Mouse (Mus musculus): ENCODE data around the gene Try4. TPM values are rescaled to one million over a fixed set of nuclear protein-coding genes. Genes with fewer than 3 reads are reported as not detected.
"Not testable (repeated sequence)": the region's sequence is repeated elsewhere in the genome, so short reads cannot be mapped to it uniquely, and the experiment has no call there.

Gene Try4
- polyA plus RNA-seq (2014; fragmentation: Nextera tagmentation; extraction: Ambion mirVana): not detected in 2 replicates

DNA sequence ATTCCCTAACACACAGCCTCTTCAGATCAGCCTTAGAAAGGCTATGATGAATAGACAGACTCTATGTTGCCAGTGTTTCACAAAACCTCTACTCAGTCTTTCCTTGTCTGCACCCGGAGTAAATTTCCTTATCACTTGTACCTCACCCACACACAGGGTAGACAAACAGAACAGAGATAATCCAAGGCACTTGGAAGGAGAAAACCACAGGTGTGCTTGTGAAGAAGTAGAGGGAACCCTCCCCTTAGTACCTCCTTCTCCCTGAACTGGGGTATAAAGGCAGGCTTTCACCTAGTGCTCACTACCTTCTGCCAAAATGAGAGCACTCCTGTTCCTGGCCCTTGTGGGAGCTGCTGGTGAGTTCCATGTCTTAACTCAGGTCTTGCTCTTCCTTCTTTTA lies at the start of gene Try4:
Gene Try4 (plus strand): TSS at position 301 of the 400 bp plus-strand sequence.
- no peak for DNase-seq (ENCODE audit: low spot score)
- no peak for ATAC-seq (ENCODE audit: low read depth)
- Histone ChIP-seq H3K27ac (replicated peaks; ENCODE audit: low read depth, low read length) (no peak within 1 kb of the TSS), H3K9me3 (ENCODE audit: control insufficient read depth, low read length) (no peaks in the 10 kb centered on the region), H3K4me3 (ENCODE audit: low read depth, low read length) (no peak within 1 kb of the TSS), H3K4me2 (ENCODE audit: low read depth, low read length) (no peak within 1 kb of the TSS), H3K27me3 (replicated peaks; ENCODE audit: control insufficient read depth, insufficient read depth, low read length) (no peaks in the 10 kb centered on the region), H3K36me3 (ENCODE audit: control insufficient read depth, insufficient read depth, low read length) (no peaks in the 10 kb centered on the region), H3K9ac (ENCODE audit: low read depth, low read length) (no peak within 1 kb of the TSS), H3K4me1 (ENCODE audit: control insufficient read depth, insufficient read depth, low read length) (no peaks in the 10 kb centered on the region)
- 65% methylated on average over 1 of the region's 1 CpGs for WGBS

- DNase-seq (ENCODE audit: low spot score); H3K27me3 ChIP-seq (replicated peaks; ENCODE audit: control insufficient read depth, insufficient read depth, low read length); H3K4me2 ChIP-seq (ENCODE audit: low read depth, low read length); ATAC-seq (ENCODE audit: low read depth); H3K9ac ChIP-seq (ENCODE audit: low read depth, low read length); H3K9me3 ChIP-seq (ENCODE audit: control insufficient read depth, low read length); H3K4me1 ChIP-seq (ENCODE audit: control insufficient read depth, insufficient read depth, low read length); H3K36me3 ChIP-seq (ENCODE audit: control insufficient read depth, insufficient read depth, low read length); H3K27ac ChIP-seq (replicated peaks; ENCODE audit: low read depth, low read length); H3K4me3 ChIP-seq (ENCODE audit: low read depth, low read length): not testable (repeated sequence)
- 76% methylated on average over 9 of the region's 9 CpGs for WGBS
These were observed 48.8 kb upstream of the Try4 start for GRCm38 (mm10) chr6:41253314-41253713.

- no peak for ATAC-seq (ENCODE audit: low read depth)
- no peak overlapping the region for H3K4me3 ChIP-seq (ENCODE audit: low read depth, low read length)
- no peaks in the 10 kb centered on the region for H3K36me3 ChIP-seq (ENCODE audit: control insufficient read depth, insufficient read depth, low read length)
- no peak overlapping the region for H3K4me2 ChIP-seq (ENCODE audit: low read depth, low read length)
- no peak overlapping the region for H3K9ac ChIP-seq (ENCODE audit: low read depth, low read length)
- no peak for DNase-seq (ENCODE audit: low spot score)
- H3K27ac ChIP-seq (replicated peaks; ENCODE audit: low read depth, low read length): no peak overlapping the region
- 88% methylated on average over 2 of the region's 2 CpGs for WGBS
- no peaks in the 10 kb centered on the region for H3K27me3 ChIP-seq (replicated peaks; ENCODE audit: control insufficient read depth, insufficient read depth, low read length)
- no peaks in the 10 kb centered on the region for H3K4me1 ChIP-seq (ENCODE audit: control insufficient read depth, insufficient read depth, low read length)
- H3K9me3 ChIP-seq (ENCODE audit: control insufficient read depth, low read length): no peaks in the 10 kb centered on the region
These were observed 45.6 kb upstream of the Try4 start for GRCm38 (mm10) chr6:41256424-41256823.

DNA sequence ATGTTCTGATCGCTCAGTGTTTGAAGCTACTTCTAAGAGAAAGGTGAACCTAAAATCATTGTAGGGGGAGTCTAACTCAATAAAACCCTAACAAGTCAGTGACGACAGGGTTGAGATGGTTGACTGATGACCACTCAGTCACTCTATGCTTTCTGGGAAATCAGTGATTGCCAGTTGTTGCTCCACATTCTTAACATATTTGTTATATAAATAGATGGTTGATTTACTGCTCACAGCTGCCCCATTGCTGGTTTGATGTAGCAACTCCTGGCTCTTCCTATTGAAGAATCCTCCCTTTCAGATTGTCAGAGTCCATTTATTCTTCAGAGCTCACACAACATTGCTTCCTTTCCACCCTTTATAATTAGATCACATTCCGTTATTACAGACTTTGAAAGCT lies 44.6 kb upstream of the Try4 start:
- DNase-seq (ENCODE audit: low spot score) (peak; percentile 22), ATAC-seq (ENCODE audit: low read depth) (no peak; the same call in 1 of the 2 replicates)
- Histone ChIP-seq H3K9me3 (ENCODE audit: control insufficient read depth, low read length) (no peaks in the 10 kb centered on the region), H3K4me3 (ENCODE audit: low read depth, low read length) (no peak overlapping the region), H3K9ac (ENCODE audit: low read depth, low read length) (no peak overlapping the region), H3K27ac (replicated peaks; ENCODE audit: low read depth, low read length) (no peak overlapping the region), H3K4me1 (ENCODE audit: control insufficient read depth, insufficient read depth, low read length) (no peaks in the 10 kb centered on the region), H3K4me2 (ENCODE audit: low read depth, low read length) (no peak overlapping the region), H3K36me3 (ENCODE audit: control insufficient read depth, insufficient read depth, low read length) (no peaks in the 10 kb centered on the region), H3K27me3 (replicated peaks; ENCODE audit: control insufficient read depth, insufficient read depth, low read length) (no peaks in the 10 kb centered on the region)
- 83% methylated on average over 3 of the region's 3 CpGs for WGBS

GRCm38 (mm10) chr6:41262796-41263195 lies 39.3 kb upstream of the Try4 start:
- Histone ChIP-seq H3K4me3 (ENCODE audit: low read depth, low read length) (no peak overlapping the region), H3K4me2 (ENCODE audit: low read depth, low read length) (no peak overlapping the region), H3K4me1 (ENCODE audit: control insufficient read depth, insufficient read depth, low read length) (no peaks in the 10 kb centered on the region), H3K9me3 (ENCODE audit: control insufficient read depth, low read length) (no peaks in the 10 kb centered on the region), H3K27me3 (replicated peaks; ENCODE audit: control insufficient read depth, insufficient read depth, low read length) (no peaks in the 10 kb centered on the region), H3K36me3 (ENCODE audit: control insufficient read depth, insufficient read depth, low read length) (no peaks in the 10 kb centered on the region), H3K9ac (ENCODE audit: low read depth, low read length) (no peak overlapping the region), H3K27ac (replicated peaks; ENCODE audit: low read depth, low read length) (no peak overlapping the region)
- DNase-seq (ENCODE audit: low spot score) (peak; percentile 13), ATAC-seq (ENCODE audit: low read depth) (no peak)
- WGBS: 39% methylated on average over 3 of the region's 3 CpGs

DNA sequence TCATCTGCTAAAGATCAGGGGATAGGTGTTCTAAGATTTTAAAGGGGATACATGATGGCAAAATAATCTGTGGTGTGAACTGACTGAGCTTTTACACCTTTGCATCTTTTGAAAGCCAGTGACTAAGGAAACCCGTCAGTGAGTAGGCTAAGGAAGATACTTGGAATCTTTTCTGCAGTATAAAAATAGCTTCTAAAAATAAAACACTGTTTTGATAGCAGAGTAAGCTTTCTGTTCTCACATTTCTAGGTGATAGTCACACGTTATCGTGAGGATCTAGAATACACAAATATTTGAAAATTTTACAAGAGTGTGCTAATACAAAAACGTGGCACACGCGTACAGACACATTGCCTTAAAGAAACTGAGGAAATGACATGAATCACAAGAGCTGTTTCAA lies 35.9 kb upstream of the Try4 start:
- Histone ChIP-seq H3K4me2 (ENCODE audit: low read depth, low read length) (no peak overlapping the region), H3K9me3 (ENCODE audit: control insufficient read depth, low read length) (no peaks in the 10 kb centered on the region), H3K9ac (ENCODE audit: low read depth, low read length) (no peak overlapping the region), H3K36me3 (ENCODE audit: control insufficient read depth, insufficient read depth, low read length) (no peaks in the 10 kb centered on the region), H3K4me1 (ENCODE audit: control insufficient read depth, insufficient read depth, low read length) (no peaks in the 10 kb centered on the region), H3K4me3 (ENCODE audit: low read depth, low read length) (no peak overlapping the region), H3K27me3 (replicated peaks; ENCODE audit: control insufficient read depth, insufficient read depth, low read length) (no peaks in the 10 kb centered on the region), H3K27ac (replicated peaks; ENCODE audit: low read depth, low read length) (no peak overlapping the region)
- ATAC-seq (ENCODE audit: low read depth) (no peak), DNase-seq (ENCODE audit: low spot score) (no peak)
- 89% methylated on average over 6 of the region's 6 CpGs for WGBS

GRCm38 (mm10) chr6:41298255-41298654 lies 3.8 kb upstream of the Try4 start:
- 11% methylated on average over 1 of the region's 1 CpGs for WGBS
- no peak for ATAC-seq (ENCODE audit: low read depth)
- Histone ChIP-seq H3K4me1 (ENCODE audit: control insufficient read depth, insufficient read depth, low read length) (no peaks in the 10 kb centered on the region), H3K36me3 (ENCODE audit: control insufficient read depth, insufficient read depth, low read length) (no peaks in the 10 kb centered on the region), H3K4me3 (ENCODE audit: low read depth, low read length) (no peak overlapping the region), H3K27me3 (replicated peaks; ENCODE audit: control insufficient read depth, insufficient read depth, low read length) (no peaks in the 10 kb centered on the region), H3K9me3 (ENCODE audit: control insufficient read depth, low read length) (no peaks in the 10 kb centered on the region), H3K27ac (replicated peaks; ENCODE audit: low read depth, low read length) (no peak overlapping the region), H3K4me2 (ENCODE audit: low read depth, low read length) (no peak overlapping the region), H3K9ac (ENCODE audit: low read depth, low read length) (no peak overlapping the region)
- DNase-seq (ENCODE audit: low spot score): no peak

GRCm38 (mm10) chr6:41316741-41317140 lies 14.7 kb downstream of the Try4 start, which contains the start of gene Try5:
Try5 (minus strand) TSS chr6:41316841.
- H3K9ac ChIP-seq (ENCODE audit: low read depth, low read length); DNase-seq (ENCODE audit: low spot score); H3K4me3 ChIP-seq (ENCODE audit: low read depth, low read length); H3K9me3 ChIP-seq (ENCODE audit: control insufficient read depth, low read length); H3K27me3 ChIP-seq (replicated peaks; ENCODE audit: control insufficient read depth, insufficient read depth, low read length); H3K36me3 ChIP-seq (ENCODE audit: control insufficient read depth, insufficient read depth, low read length); ATAC-seq (ENCODE audit: low read depth); H3K27ac ChIP-seq (replicated peaks; ENCODE audit: low read depth, low read length); H3K4me1 ChIP-seq (ENCODE audit: control insufficient read depth, insufficient read depth, low read length); H3K4me2 ChIP-seq (ENCODE audit: low read depth, low read length): not testable (repeated sequence)
- 68% methylated on average over 3 of the region's 3 CpGs for WGBS

DNA sequence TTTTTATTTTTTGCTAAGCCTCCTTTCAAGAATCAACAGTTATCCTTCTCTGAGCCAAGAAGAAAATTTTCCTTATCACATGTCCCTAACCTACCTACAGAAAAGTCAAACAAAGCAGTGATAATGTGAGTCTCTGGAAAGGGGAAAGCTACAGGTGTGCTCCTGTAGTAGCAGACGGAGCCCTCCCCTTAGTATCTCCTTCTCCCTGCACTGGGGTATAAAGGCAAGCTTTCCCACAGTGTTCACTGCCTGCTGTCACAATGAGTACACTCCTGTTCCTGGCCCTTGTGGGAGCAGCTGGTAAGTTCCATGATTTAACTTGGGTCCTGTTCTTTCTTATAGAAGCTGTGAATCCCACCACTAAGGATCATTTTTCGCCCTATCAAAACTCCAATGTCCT lies 51.9 kb downstream of the Try4 start, which contains the start of gene Try10:
Gene Try10 (plus strand): TSS at position 174 of the 400 bp plus-strand sequence.
- Histone ChIP-seq H3K27me3 (replicated peaks; ENCODE audit: control insufficient read depth, insufficient read depth, low read length) (no peaks in the 10 kb centered on the region), H3K27ac (replicated peaks; ENCODE audit: low read depth, low read length) (no peak within 1 kb of the TSS), H3K36me3 (ENCODE audit: control insufficient read depth, insufficient read depth, low read length) (no peaks in the 10 kb centered on the region), H3K9me3 (ENCODE audit: control insufficient read depth, low read length) (no peaks in the 10 kb centered on the region), H3K4me1 (ENCODE audit: control insufficient read depth, insufficient read depth, low read length) (no peaks in the 10 kb centered on the region), H3K9ac (ENCODE audit: low read depth, low read length) (no peak within 1 kb of the TSS), H3K4me3 (ENCODE audit: low read depth, low read length) (no peak within 1 kb of the TSS), H3K4me2 (ENCODE audit: low read depth, low read length) (no peak within 1 kb of the TSS)
- ATAC-seq (ENCODE audit: low read depth) (no peak), DNase-seq (ENCODE audit: low spot score) (no peak)
- WGBS: 85% methylated on average over 2 of the region's 2 CpGs

Data from embryonic facial prominence, embryonic 14.5 days (tissue).